Mouse (Mus musculus) bone marrow, adult 2 months (tissue): ENCODE measurements around the gene Ap1s2.

Source experiments
- CTCF ChIP-seq: fragments of 200-500 bp; IDR thresholded peaks from 2 replicates; pipeline ENCODE4 v1.5.1; 2011; ENCODE audit warnings: low read length, control low read depth; ENCODE audit not compliant: control insufficient read depth, insufficient read depth
- POLR2A ChIP-seq: fragments of 200-500 bp; IDR thresholded peaks from 2 replicates; pipeline ENCODE4 v1.6.1; 2011; ENCODE audit warnings: low read depth, mild to moderate bottlenecking, control low read depth, low read length, borderline replicate concordance; ENCODE audit not compliant: control insufficient read depth

GRCm38 (mm10) chrX:163908337-163909250 is at the start of gene Ap1s2:
- TF ChIP-seq CTCF, result no peak
- TF ChIP-seq POLR2A, result peak; percentile 74; the same call in 1 of the 2 replicates
